Mouse (Mus musculus): ENCODE data around the gene Alox12. TPM values are rescaled to one million over a fixed set of nuclear protein-coding genes. Genes with fewer than 3 reads are reported as not detected.

Alox12 gene
- polyA plus RNA-seq (2015; fragmentation: Nextera tagmentation; extraction: Ambion mirVana) = 6.7 and 7.6 TPM in 2 replicates

GRCm38 (mm10) chr11:70254931-70255531, at the start of gene Alox12:
Alox12 (minus strand) TSS chr11:70255353.
- peak within 1 kb of the TSS; percentile 54 for H3K9ac ChIP-seq
- H3K27ac ChIP-seq = no peak within 1 kb of the TSS
- no peaks in the 10 kb centered on the region for H3K36me3 ChIP-seq
- no peaks in the 10 kb centered on the region for H3K9me3 ChIP-seq
- peak within 1 kb of the TSS; percentile 59 for H3K4me2 ChIP-seq
- peaks cover 66% of the 10 kb centered on the region for H3K27me3 ChIP-seq
- ATAC-seq (ENCODE audit: insufficient number of reproducible peaks, insufficient read depth, low FRiP score, low TSS enrichment, low read depth) = no peak
- H3K4me3 ChIP-seq = peak within 1 kb of the TSS; percentile 36
- H3K4me1 ChIP-seq = peaks cover 13% of the 10 kb centered on the region
- 1% methylated on average over 25 of the region's 25 CpGs for WGBS

GRCm38 (mm10) chr11:70302293-70302692, 47.1 kb upstream of the Alox12 start:
- Histone ChIP-seq H3K4me1 (no peaks in the 10 kb centered on the region), H3K9ac (no peak overlapping the region), H3K27me3 (no peaks in the 10 kb centered on the region), H3K4me2 (no peak overlapping the region), H3K27ac (no peak overlapping the region), H3K9me3 (peaks cover 4% of the 10 kb centered on the region; the same call in 1 of the 2 replicates), H3K36me3 (no peaks in the 10 kb centered on the region), H3K4me3 (no peak overlapping the region)
- no peak for ATAC-seq (ENCODE audit: insufficient number of reproducible peaks, insufficient read depth, low FRiP score, low TSS enrichment, low read depth)
- WGBS = 80% methylated on average over 4 of the region's 4 CpGs

GRCm38 (mm10) chr11:70297836-70298454, 42.8 kb upstream of the Alox12 start:
- Histone ChIP-seq H3K4me2 (no peak overlapping the region), H3K27ac (no peak overlapping the region), H3K4me3 (no peak overlapping the region), H3K9me3 (peaks cover 4% of the 10 kb centered on the region; the same call in 1 of the 2 replicates), H3K27me3 (no peaks in the 10 kb centered on the region), H3K9ac (no peak overlapping the region), H3K4me1 (no peaks in the 10 kb centered on the region), H3K36me3 (no peaks in the 10 kb centered on the region)
- WGBS = 47% methylated on average over 12 of the region's 12 CpGs
- no peak for ATAC-seq (ENCODE audit: insufficient number of reproducible peaks, insufficient read depth, low FRiP score, low TSS enrichment, low read depth)

- H3K9me3 ChIP-seq = peaks cover 4% of the 10 kb centered on the region; the same call in 1 of the 2 replicates
- ATAC-seq (ENCODE audit: insufficient number of reproducible peaks, insufficient read depth, low FRiP score, low TSS enrichment, low read depth) = no peak
- no peak overlapping the region for H3K27ac ChIP-seq
- WGBS = 26% methylated on average over 4 of the region's 4 CpGs
- no peaks in the 10 kb centered on the region for H3K4me1 ChIP-seq
- no peak overlapping the region for H3K9ac ChIP-seq
- H3K36me3 ChIP-seq = no peaks in the 10 kb centered on the region
- no peaks in the 10 kb centered on the region for H3K27me3 ChIP-seq
- H3K4me3 ChIP-seq = no peak overlapping the region
- H3K4me2 ChIP-seq = no peak overlapping the region
Observed at GRCm38 (mm10) chr11:70297405-70297804, 42.3 kb upstream of the Alox12 start.

GRCm38 (mm10) chr11:70293881-70294280, 38.7 kb upstream of the Alox12 start:
- no peak for ATAC-seq (ENCODE audit: insufficient number of reproducible peaks, insufficient read depth, low FRiP score, low TSS enrichment, low read depth)
- no peak overlapping the region for H3K9ac ChIP-seq
- H3K27me3 ChIP-seq = no peaks in the 10 kb centered on the region
- H3K4me3 ChIP-seq = no peak overlapping the region
- H3K9me3 ChIP-seq = no peaks in the 10 kb centered on the region
- no peaks in the 10 kb centered on the region; the same call in 1 of the 2 replicates for H3K4me1 ChIP-seq
- no peak overlapping the region for H3K4me2 ChIP-seq
- no peaks in the 10 kb centered on the region for H3K36me3 ChIP-seq
- no peak overlapping the region for H3K27ac ChIP-seq
- 77% methylated on average over 6 of the region's 6 CpGs for whole genome bisulfite sequencing

- 78% methylated on average over 6 of the region's 6 CpGs for WGBS
- H3K36me3 ChIP-seq = no peaks in the 10 kb centered on the region
- H3K9ac ChIP-seq = no peak overlapping the region
- no peak overlapping the region for H3K4me3 ChIP-seq
- H3K27ac ChIP-seq = no peak overlapping the region
- no peak overlapping the region for H3K4me2 ChIP-seq
- H3K27me3 ChIP-seq = no peaks in the 10 kb centered on the region
- no peak for ATAC-seq (ENCODE audit: insufficient number of reproducible peaks, insufficient read depth, low FRiP score, low TSS enrichment, low read depth)
- no peaks in the 10 kb centered on the region; the same call in 1 of the 2 replicates for H3K4me1 ChIP-seq
- no peaks in the 10 kb centered on the region for H3K9me3 ChIP-seq
Observed at GRCm38 (mm10) chr11:70291235-70291634, 36.1 kb upstream of the Alox12 start.

- ATAC-seq (ENCODE audit: insufficient number of reproducible peaks, insufficient read depth, low FRiP score, low TSS enrichment, low read depth) = no peak
- no peaks in the 10 kb centered on the region; the same call in 1 of the 2 replicates for H3K4me1 ChIP-seq
- no peak overlapping the region for H3K4me2 ChIP-seq
- no peak overlapping the region for H3K27ac ChIP-seq
- H3K27me3 ChIP-seq = no peaks in the 10 kb centered on the region
- no peaks in the 10 kb centered on the region for H3K36me3 ChIP-seq
- H3K9me3 ChIP-seq = no peaks in the 10 kb centered on the region
- no peak overlapping the region for H3K9ac ChIP-seq
- 45% methylated on average over 6 of the region's 6 CpGs for WGBS
- H3K4me3 ChIP-seq = no peak overlapping the region
Observed at GRCm38 (mm10) chr11:70289236-70289635, 34.1 kb upstream of the Alox12 start.

GRCm38 (mm10) chr11:70288102-70288501, 32.9 kb upstream of the Alox12 start:
- WGBS = 86% methylated on average over 10 of the region's 10 CpGs
- no peaks in the 10 kb centered on the region; the same call in 1 of the 2 replicates for H3K4me1 ChIP-seq
- H3K9ac ChIP-seq = no peak overlapping the region
- no peak overlapping the region for H3K27ac ChIP-seq
- H3K9me3 ChIP-seq = no peaks in the 10 kb centered on the region
- no peaks in the 10 kb centered on the region for H3K36me3 ChIP-seq
- no peaks in the 10 kb centered on the region for H3K27me3 ChIP-seq
- no peak for ATAC-seq (ENCODE audit: insufficient number of reproducible peaks, insufficient read depth, low FRiP score, low TSS enrichment, low read depth)
- no peak overlapping the region for H3K4me3 ChIP-seq
- H3K4me2 ChIP-seq = no peak overlapping the region

- Histone ChIP-seq H3K4me2 (no peak overlapping the region), H3K9me3 (no peaks in the 10 kb centered on the region), H3K4me3 (no peak overlapping the region), H3K9ac (no peak overlapping the region), H3K27me3 (no peaks in the 10 kb centered on the region), H3K4me1 (no peaks in the 10 kb centered on the region; the same call in 1 of the 2 replicates), H3K27ac (no peak overlapping the region), H3K36me3 (no peaks in the 10 kb centered on the region)
- ATAC-seq (ENCODE audit: insufficient number of reproducible peaks, insufficient read depth, low FRiP score, low TSS enrichment, low read depth) = no peak
- WGBS = 84% methylated on average over 5 of the region's 5 CpGs
Observed at GRCm38 (mm10) chr11:70285686-70286085, 30.5 kb upstream of the Alox12 start.

GRCm38 (mm10) chr11:70284757-70285156, 29.6 kb upstream of the Alox12 start:
- H3K9ac ChIP-seq = no peak overlapping the region
- H3K27me3 ChIP-seq = no peaks in the 10 kb centered on the region
- H3K4me3 ChIP-seq = no peak overlapping the region
- H3K36me3 ChIP-seq = no peaks in the 10 kb centered on the region
- H3K4me1 ChIP-seq = no peaks in the 10 kb centered on the region; the same call in 1 of the 2 replicates
- 60% methylated on average over 3 of the region's 3 CpGs for WGBS
- ATAC-seq (ENCODE audit: insufficient number of reproducible peaks, insufficient read depth, low FRiP score, low TSS enrichment, low read depth) = no peak
- H3K27ac ChIP-seq = no peak overlapping the region
- H3K4me2 ChIP-seq = no peak overlapping the region
- H3K9me3 ChIP-seq = no peaks in the 10 kb centered on the region

- Histone ChIP-seq H3K9me3 (no peaks in the 10 kb centered on the region), H3K4me3 (no peak overlapping the region), H3K9ac (no peak overlapping the region), H3K27ac (no peak overlapping the region), H3K4me2 (no peak overlapping the region), H3K27me3 (no peaks in the 10 kb centered on the region), H3K36me3 (no peaks in the 10 kb centered on the region), H3K4me1 (no peaks in the 10 kb centered on the region)
- WGBS = 81% methylated on average over 4 of the region's 4 CpGs
- no peak for ATAC-seq (ENCODE audit: insufficient number of reproducible peaks, insufficient read depth, low FRiP score, low TSS enrichment, low read depth)
Observed at GRCm38 (mm10) chr11:70283666-70284065, 28.5 kb upstream of the Alox12 start.

GRCm38 (mm10) chr11:70280441-70280840, 25.3 kb upstream of the Alox12 start:
- no peak overlapping the region for H3K27ac ChIP-seq
- H3K4me1 ChIP-seq = no peaks in the 10 kb centered on the region
- H3K9ac ChIP-seq = no peak overlapping the region
- no peaks in the 10 kb centered on the region; the same call in 1 of the 2 replicates for H3K27me3 ChIP-seq
- no peaks in the 10 kb centered on the region for H3K9me3 ChIP-seq
- WGBS = 59% methylated on average over 3 of the region's 3 CpGs
- H3K36me3 ChIP-seq = no peaks in the 10 kb centered on the region
- H3K4me2 ChIP-seq = no peak overlapping the region
- no peak overlapping the region for H3K4me3 ChIP-seq
- no peak for ATAC-seq (ENCODE audit: insufficient number of reproducible peaks, insufficient read depth, low FRiP score, low TSS enrichment, low read depth)

Data from embryonic facial prominence, embryonic 13.5 days (tissue).